ENCODE assay signal across 8 mouse cellular contexts in genomic region chr5:136929073-136929472, GRCm38 (mm10). TPM values are rescaled to one million over a fixed set of nuclear protein-coding genes. Genes with fewer than 3 reads are reported as not detected.
DNase-seq lines count a peak whose midpoint lies in the region; ATAC-seq lines count a peak whose summit lies in the region.

No protein-coding gene starts in this region.

- no peaks in the 10 kb centered on the region for H3K4me1 ChIP-seq in hindbrain, embryonic 14.5 days (replicated peaks; ENCODE audit: control insufficient read depth, insufficient read depth, low read length)

- DNase-seq in R1 (ENCODE audit: low read depth, low spot score) = peak; percentile 83
- peak; percentile 91 to 94 for DNase-seq in cerebellum, postnatal 14 days
- DNase-seq in frontal cortex, postnatal 36 days (ENCODE audit: low spot score in 2 of 2) = peak; percentile 80 to 90
- peak; percentile 95 for DNase-seq in hindbrain, embryonic 14.5 days (ENCODE audit: low spot score)
- peak; percentile 81 to 88 for DNase-seq in layer of hippocampus, postnatal 14 days (ENCODE audit: low spot score in 2 of 2)
- DNase-seq in lung, postnatal 14 days = peak; percentile 89
- DNase-seq in retina, postnatal 1 day = peak; percentile 94
- DNase-seq in thymus, postnatal 36 days = peak; percentile 65 to 74

- ATAC-seq in hindbrain, embryonic 14.5 days (ENCODE audit: low FRiP score) = peak; percentile 77; the same call in 1 of the 2 replicates

- H3K9ac ChIP-seq in hindbrain, embryonic 14.5 days = peak overlapping the region; percentile 19; the same call in 1 of the 2 replicates

- 20% methylated on average over 4 of the region's 4 CpGs for WGBS in hindbrain, embryonic 14.5 days

- H3K27me3 ChIP-seq in hindbrain, embryonic 14.5 days (ENCODE audit: control insufficient read depth, insufficient read depth, low read length) = no peaks in the 10 kb centered on the region

- no peaks in the 10 kb centered on the region for H3K9me3 ChIP-seq in hindbrain, embryonic 14.5 days (ENCODE audit: control insufficient read depth, low read length)

- H3K36me3 ChIP-seq in hindbrain, embryonic 14.5 days (replicated peaks; ENCODE audit: control insufficient read depth, insufficient read depth) = no peaks in the 10 kb centered on the region

- no peak overlapping the region for H3K4me3 ChIP-seq in hindbrain, embryonic 14.5 days (replicated peaks; ENCODE audit: low read length)

- H3K4me2 ChIP-seq in hindbrain, embryonic 14.5 days (replicated peaks) = no peak overlapping the region

- peak overlapping the region; percentile 43; the same call in 1 of the 2 replicates for H3K27ac ChIP-seq in hindbrain, embryonic 14.5 days

RNA-seq across cellular contexts. Expression of gene Ift22, which starts 21.1 kb away (rescaled TPM):
- polyA plus RNA-seq in hindbrain, embryonic 14.5 days (2014; fragmentation: Nextera tagmentation; extraction: Ambion mirVana) = 118 and 133 TPM in 2 replicates
- 10 to 100 TPM; 78.3 to 99.5 TPM for total RNA-seq in layer of hippocampus, postnatal 14 days (2021)

RNA-seq across cellular contexts. Expression of gene Fis1, which starts 24.0 kb away (rescaled TPM):
- 391 and 425 TPM in 2 replicates for polyA plus RNA-seq in hindbrain, embryonic 14.5 days (2014; fragmentation: Nextera tagmentation; extraction: Ambion mirVana)
- total RNA-seq in layer of hippocampus, postnatal 14 days (2021) = 100 to 1,000 TPM; 207 to 216 TPM

RNA-seq across cellular contexts. Expression of gene Cldn15, which starts 37.3 kb away (rescaled TPM):
- polyA plus RNA-seq in hindbrain, embryonic 14.5 days (2014; fragmentation: Nextera tagmentation; extraction: Ambion mirVana) = 0.13 TPM in 1 of 2 replicates, not detected in the other
- total RNA-seq in layer of hippocampus, postnatal 14 days (2021) = under 1 TPM in 1 of 2 experiments, not detected in 1; 0.28 TPM

RNA-seq across cellular contexts. Expression of gene Col26a1, which starts 46.1 kb away (rescaled TPM):
- 21.7 and 27.5 TPM in 2 replicates for polyA plus RNA-seq in hindbrain, embryonic 14.5 days (2014; fragmentation: Nextera tagmentation; extraction: Ambion mirVana)
- total RNA-seq in layer of hippocampus, postnatal 14 days (2021) = 10 to 100 TPM; 12.0 to 13.8 TPM

RNA-seq across cellular contexts. Expression of gene Plod3, which starts 57.7 kb away (rescaled TPM):
- 30.1 and 30.7 TPM in 2 replicates for polyA plus RNA-seq in hindbrain, embryonic 14.5 days (2014; fragmentation: Nextera tagmentation; extraction: Ambion mirVana)
- total RNA-seq in layer of hippocampus, postnatal 14 days (2021) = 10 to 100 TPM; 40.9 to 42.2 TPM
